Mouse (Mus musculus): ENCODE measurements around the gene Olfr870. TPM values are rescaled to one million over a fixed set of nuclear protein-coding genes. Genes with fewer than 3 reads are reported as not detected.

Olfr870 gene
- polyA plus RNA-seq (2015; fragmentation: Illumina TruSeq; extraction: RNeasy Lipid Tissue Mini Kit (QIAGEN cat#74804); ENCODE audit: insufficient read depth, low replicate concordance): not detected

GRCm38 (mm10) chr9:20173957-20174356 lies at the start of gene Olfr870:
Gene Olfr870, minus strand, starts transcription at chr9:20174057.

GRCm38 (mm10) chr9:20211907-20212306 lies 38.0 kb upstream of the Olfr870 start, which contains the start of gene Olfr871:
Gene Olfr871, plus strand, starts transcription at chr9:20212207.

GRCm38 (mm10) chr9:20128709-20129108 lies 45.1 kb downstream of the Olfr870 start, which contains the start of gene Olfr869:
Gene Olfr869, plus strand, starts transcription at chr9:20129009.

Other genes starting within 250 kb of the Olfr870 start
- gene Olfr866, start 146.0 kb downstream of the Olfr870 start, polyA plus RNA-seq (2015; fragmentation: Illumina TruSeq; extraction: RNeasy Lipid Tissue Mini Kit (QIAGEN cat#74804); ENCODE audit: insufficient read depth, low replicate concordance): not detected
- not detected for gene Olfr867, start 116.5 kb downstream of the Olfr870 start, polyA plus RNA-seq (2015; fragmentation: Illumina TruSeq; extraction: RNeasy Lipid Tissue Mini Kit (QIAGEN cat#74804); ENCODE audit: insufficient read depth, low replicate concordance)
- gene Olfr868, start 75.4 kb downstream of the Olfr870 start, polyA plus RNA-seq (2015; fragmentation: Illumina TruSeq; extraction: RNeasy Lipid Tissue Mini Kit (QIAGEN cat#74804); ENCODE audit: insufficient read depth, low replicate concordance): not detected
- not detected for gene Olfr869, start 45.0 kb downstream of the Olfr870 start, polyA plus RNA-seq (2015; fragmentation: Illumina TruSeq; extraction: RNeasy Lipid Tissue Mini Kit (QIAGEN cat#74804); ENCODE audit: insufficient read depth, low replicate concordance)
- gene Olfr871, start 38.1 kb upstream of the Olfr870 start, polyA plus RNA-seq (2015; fragmentation: Illumina TruSeq; extraction: RNeasy Lipid Tissue Mini Kit (QIAGEN cat#74804); ENCODE audit: insufficient read depth, low replicate concordance): not detected
- gene Olfr872, start 63.1 kb upstream of the Olfr870 start, polyA plus RNA-seq (2015; fragmentation: Illumina TruSeq; extraction: RNeasy Lipid Tissue Mini Kit (QIAGEN cat#74804); ENCODE audit: insufficient read depth, low replicate concordance): not detected
- not detected for gene Olfr39, start 108.3 kb upstream of the Olfr870 start, polyA plus RNA-seq (2015; fragmentation: Illumina TruSeq; extraction: RNeasy Lipid Tissue Mini Kit (QIAGEN cat#74804); ENCODE audit: insufficient read depth, low replicate concordance)
- not detected for gene Olfr873, start 124.5 kb upstream of the Olfr870 start, polyA plus RNA-seq (2015; fragmentation: Illumina TruSeq; extraction: RNeasy Lipid Tissue Mini Kit (QIAGEN cat#74804); ENCODE audit: insufficient read depth, low replicate concordance)
- gene Olfr18, start 162.0 kb upstream of the Olfr870 start, polyA plus RNA-seq (2015; fragmentation: Illumina TruSeq; extraction: RNeasy Lipid Tissue Mini Kit (QIAGEN cat#74804); ENCODE audit: insufficient read depth, low replicate concordance): not detected
- gene Zfp560, start 211.1 kb upstream of the Olfr870 start, polyA plus RNA-seq (2015; fragmentation: Illumina TruSeq; extraction: RNeasy Lipid Tissue Mini Kit (QIAGEN cat#74804); ENCODE audit: insufficient read depth, low replicate concordance): 18.1 TPM